Mouse (Mus musculus) small intestine, adult 2 months (tissue): Measurements from ENCODE around the gene Neurod2. TPM values are rescaled to one million over a fixed set of nuclear protein-coding genes. Genes with fewer than 3 reads are reported as not detected.

Experiments used
- H3K27ac ChIP-seq: fragments of 200-500 bp; 2 replicates; pipeline ENCODE4 v1.5.1; 2012; ENCODE audit warnings: low read depth, low read length, control low read depth, inconsistent platforms; ENCODE audit not compliant: insufficient read depth
- H3K27me3 ChIP-seq: fragments of 200-500 bp; 2 replicates; pipeline ENCODE4 v1.6.1; 2012; ENCODE audit warnings: mild to moderate bottlenecking, moderate library complexity, low read length, inconsistent platforms; ENCODE audit not compliant: control insufficient read depth, insufficient read depth
- H3K36me3 ChIP-seq: fragments of 200-500 bp; 2 replicates; pipeline ENCODE4 v1.6.1; 2012; ENCODE audit warnings: mild to moderate bottlenecking, low read length, control low read depth, inconsistent platforms; ENCODE audit not compliant: control insufficient read depth, insufficient read depth
- H3K4me1 ChIP-seq: fragments of 200-500 bp; 2 replicates; pipeline ENCODE4 v1.6.1; 2012; ENCODE audit warnings: low read length, inconsistent platforms, mixed read lengths; ENCODE audit not compliant: control insufficient read depth, insufficient read depth, insufficient read length
- H3K4me3 ChIP-seq: fragments of 200-500 bp; 2 replicates; pipeline ENCODE4 v1.5.1; 2012; ENCODE audit warnings: low read depth, mild to moderate bottlenecking, control low read depth, inconsistent platforms, low read length, moderate library complexity
- CTCF ChIP-seq: fragments of 200-500 bp; IDR thresholded peaks from 2 replicates; pipeline ENCODE4 v1.5.1; 2012; ENCODE audit warnings: low read depth, mild to moderate bottlenecking, control low read depth, inconsistent platforms, low read length, moderate library complexity, mixed read lengths; ENCODE audit not compliant: insufficient replicate concordance, insufficient read length; ENCODE audit errors: extremely low read depth
- POLR2A ChIP-seq: fragments of 200-500 bp; IDR thresholded peaks from 2 replicates; pipeline ENCODE4 v1.6.1; 2012; ENCODE audit warnings: low read depth, mild to moderate bottlenecking, control low read depth, inconsistent platforms, low read length, moderate library complexity
- whole genome bisulfite sequencing: fragments of 180-500 bp; shearing (Covaris S2); methylation state at CpG from one replicate; pipeline ENCODE4 v1.1.7; 2018; 5-methylcytosine and 5-hydroxymethylcytosine counted together
- polyA plus RNA-seq: library from polyadenylated mRNA; depleted of rRNA; stranded (reverse); fragments of >200 nt; gene quantifications from 2 replicates; pipeline ENCODE4 v1.2.3, GENCODE M21; 2012

Gene Neurod2
- polyA plus RNA-seq, 1 experiment, result 0.13 TPM

DNA sequence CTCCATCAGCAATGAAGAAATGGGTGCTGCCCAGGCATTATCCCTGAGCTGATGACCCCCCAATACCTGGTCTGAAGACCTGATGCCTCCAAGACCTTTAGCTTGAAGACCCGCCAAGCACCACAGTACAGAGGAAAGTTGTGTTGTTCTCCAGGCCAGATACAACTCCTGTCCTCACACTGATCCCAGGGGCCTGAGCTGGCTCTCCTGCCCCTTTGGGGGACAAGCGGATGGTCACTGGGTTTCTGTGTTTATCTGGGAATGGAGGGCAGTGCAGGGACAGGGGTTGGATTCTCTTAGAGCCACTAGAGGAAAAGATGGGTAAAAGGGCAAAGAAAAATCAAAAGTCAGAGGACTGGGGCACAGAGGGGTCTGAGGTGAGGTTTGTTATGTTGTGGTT is 9.5 kb downstream of the Neurod2 start:
- 11% methylated on average over 2 of the region's 2 CpGs for WGBS

DNA sequence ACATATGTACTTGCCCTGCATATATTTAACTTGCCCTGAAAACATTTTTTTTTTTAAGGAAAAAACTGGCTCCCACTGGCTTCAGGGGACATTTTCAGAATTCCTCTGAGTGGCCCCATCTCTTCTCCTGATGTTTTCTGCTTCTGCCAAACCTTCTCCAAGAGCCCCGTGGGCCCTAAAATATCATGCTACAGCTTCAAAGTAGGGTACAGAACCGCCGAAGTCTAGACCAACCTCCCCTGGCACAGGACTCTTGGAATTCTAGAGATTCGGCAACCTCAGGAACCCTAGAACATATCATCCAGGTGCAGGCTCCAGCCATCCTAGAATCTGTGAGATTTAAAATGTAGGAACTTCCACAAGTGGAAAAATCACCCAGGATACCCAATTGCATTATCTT is 9.9 kb downstream of the Neurod2 start:
- no peaks in the 10 kb centered on the region for H3K36me3 ChIP-seq
- 24% methylated on average over 4 of the region's 4 CpGs for WGBS
- no peak overlapping the region for H3K4me3 ChIP-seq
- no peak for TF ChIP-seq POLR2A
- TF ChIP-seq CTCF, result no peak
- peaks cover 75% of the 10 kb centered on the region for H3K27me3 ChIP-seq
- no peak overlapping the region for H3K27ac ChIP-seq
- no peaks in the 10 kb centered on the region for H3K4me1 ChIP-seq

More for the DNA sequence above, 9.5 kb downstream of the Neurod2 start:
- no peak overlapping the region for H3K4me3 ChIP-seq
- no peaks in the 10 kb centered on the region for H3K36me3 ChIP-seq
- no peak overlapping the region for H3K27ac ChIP-seq
- peaks cover 79% of the 10 kb centered on the region for H3K27me3 ChIP-seq
- TF ChIP-seq CTCF (no peak), POLR2A (no peak)
- no peaks in the 10 kb centered on the region for H3K4me1 ChIP-seq

- TF ChIP-seq POLR2A (no peak), CTCF (no peak)
Measured at GRCm38 (mm10) chr11:98319120-98319519, 10.3 kb downstream of the Neurod2 start.

DNA sequence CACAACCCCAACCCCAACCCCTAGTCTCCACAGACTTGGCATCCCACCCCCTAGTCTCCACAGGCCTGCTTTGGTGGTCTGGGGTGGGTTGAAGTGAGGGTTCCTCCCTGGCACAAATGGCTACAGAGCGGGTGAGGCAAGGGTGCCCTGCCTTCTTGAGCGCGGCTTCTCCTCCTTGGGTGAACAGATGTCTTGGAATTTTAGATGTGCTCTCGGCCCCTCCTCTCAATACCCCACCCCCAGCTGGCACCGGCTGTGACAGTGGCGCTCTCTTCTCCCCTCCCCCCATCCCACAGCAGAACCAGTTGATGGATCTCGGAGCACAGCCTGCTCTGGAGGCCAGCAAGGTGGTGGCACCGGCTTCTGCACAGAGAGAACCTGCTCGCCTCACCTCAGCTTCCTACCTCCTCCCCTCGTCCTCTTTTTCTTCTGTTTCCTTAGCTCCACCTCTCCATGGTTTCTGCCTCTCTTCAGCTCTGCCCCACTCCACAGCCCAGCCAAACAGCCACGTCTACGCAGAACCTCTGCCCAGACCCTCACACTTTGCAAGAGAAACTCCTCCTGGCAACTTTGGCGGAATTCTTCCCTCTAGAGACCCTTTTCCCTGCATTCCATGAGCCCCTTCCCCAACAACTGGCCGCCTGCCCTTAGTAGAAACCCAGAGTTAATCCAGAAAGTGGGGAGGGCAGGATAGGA is 10.9 kb downstream of the Neurod2 start:
- WGBS, result 2% methylated on average over 14 of the region's 14 CpGs
- TF ChIP-seq CTCF, result no peak
- TF ChIP-seq POLR2A, result no peak
- Histone ChIP-seq H3K27ac (no peak overlapping the region), H3K36me3 (no peaks in the 10 kb centered on the region), H3K4me1 (no peaks in the 10 kb centered on the region), H3K27me3 (peaks cover 70% of the 10 kb centered on the region), H3K4me3 (no peak overlapping the region)

More at GRCm38 (mm10) chr11:98319120-98319519, 10.3 kb downstream of the Neurod2 start:
- WGBS, result 5% methylated on average over 15 of the region's 15 CpGs
- peaks cover 71% of the 10 kb centered on the region for H3K27me3 ChIP-seq
- no peaks in the 10 kb centered on the region for H3K36me3 ChIP-seq
- H3K4me1 ChIP-seq, result no peaks in the 10 kb centered on the region
- H3K27ac ChIP-seq, result no peak overlapping the region
- H3K4me3 ChIP-seq, result no peak overlapping the region

GRCm38 (mm10) chr11:98317479-98317878 is 12.0 kb downstream of the Neurod2 start:
- Histone ChIP-seq H3K36me3 (no peaks in the 10 kb centered on the region), H3K4me3 (no peak overlapping the region), H3K4me1 (no peaks in the 10 kb centered on the region), H3K27ac (no peak overlapping the region), H3K27me3 (peaks cover 60% of the 10 kb centered on the region)
- 6% methylated on average over 7 of the region's 7 CpGs for WGBS
- TF ChIP-seq POLR2A (no peak), CTCF (no peak)

DNA sequence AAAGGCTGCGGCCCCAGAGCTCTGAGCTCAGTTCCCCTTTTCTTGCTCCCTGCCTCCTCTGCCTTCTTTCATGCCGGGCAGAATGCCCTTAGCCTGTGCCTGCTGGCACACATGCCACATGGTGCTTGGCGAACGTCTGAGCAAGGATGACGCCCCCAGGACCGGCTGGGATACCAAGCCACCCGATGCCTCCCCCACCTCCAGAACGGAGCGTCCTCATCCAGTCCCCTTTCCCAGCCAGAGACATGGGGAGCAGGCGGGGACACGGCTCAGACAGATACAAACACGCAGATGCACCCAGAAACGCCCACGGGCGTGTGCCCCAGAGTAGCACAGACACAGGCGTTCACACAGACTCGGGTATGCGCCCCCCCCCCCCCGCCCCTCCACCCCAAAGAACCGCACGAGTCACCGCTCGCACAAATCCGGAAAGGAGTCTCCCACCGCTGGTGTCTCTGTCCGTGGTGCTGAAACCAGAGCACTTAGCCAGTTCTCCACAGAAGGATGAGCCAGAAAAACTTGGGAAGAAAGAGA is 15.6 kb downstream of the Neurod2 start:
- H3K36me3 ChIP-seq, result no peaks in the 10 kb centered on the region
- TF ChIP-seq POLR2A, result no peak
- TF ChIP-seq CTCF, result no peak
- 3% methylated on average over 26 of the region's 26 CpGs for WGBS
- no peak overlapping the region for H3K4me3 ChIP-seq
- H3K4me1 ChIP-seq, result no peaks in the 10 kb centered on the region
- H3K27ac ChIP-seq, result no peak overlapping the region
- peaks cover 27% of the 10 kb centered on the region for H3K27me3 ChIP-seq

- no peak for TF ChIP-seq CTCF
- Histone ChIP-seq H3K27me3 (peaks cover 17% of the 10 kb centered on the region), H3K27ac (no peak overlapping the region), H3K4me1 (no peaks in the 10 kb centered on the region), H3K4me3 (no peak overlapping the region), H3K36me3 (no peaks in the 10 kb centered on the region)
- 23% methylated on average over 10 of the region's 10 CpGs for WGBS
Measured at GRCm38 (mm10) chr11:98298484-98299205, 30.8 kb downstream of the Neurod2 start.
